Mouse (Mus musculus) liver, embryonic 14.5 days (tissue): ENCODE measurements at regions not wholly inside any gene's neighbourhood (a gene's known extent, or its start where the extent isn't known, plus 50 kb on each side); places are given as distances from the start of the nearest gene placed in this dataset.

ENCODE experiments used
- ATAC-seq: fragments of 200-750 bp; cut with Nextera tagmentation; 2 replicates; pipeline ENCODE4 v1.8.0; 2017; ENCODE audit warnings: moderate number of reproducible peaks, mild to moderate bottlenecking, moderate library complexity; ENCODE audit not compliant: insufficient read depth
- DNase-seq, 3 experiments: peaks; one replicate each; pipeline ENCODE4 v3.0.0-alpha.2; 2012 to 2013; ENCODE audit warnings: low read depth in 3 of 3, low spot score in 3 of 3
- H3K27ac ChIP-seq: fragments of 300-500 bp; sonication (generic); 2 replicates; pipeline ENCODE4 v1.5.1; 2014; ENCODE audit warnings: moderate library complexity, mild to moderate bottlenecking, control low read depth, inconsistent platforms
- H3K27me3 ChIP-seq: fragments of 300-500 bp; sonication (generic); 2 replicates; pipeline ENCODE4 v1.6.1; 2014; ENCODE audit warnings: mild to moderate bottlenecking, low read length, moderate library complexity; ENCODE audit not compliant: control insufficient read depth, insufficient read depth
- H3K36me3 ChIP-seq: fragments of 300-500 bp; sonication (generic); replicated peaks from 2 replicates; pipeline ENCODE4 v1.6.1; 2014; ENCODE audit warnings: low read depth; ENCODE audit not compliant: control insufficient read depth, insufficient read depth
- H3K4me1 ChIP-seq, 2 experiments: fragments of 200-500 bp in 1 of 2; fragments of 300-500 bp in 1 of 2; sonication (generic) in 1 of 2; replicated peaks; 2 replicates each; pipeline ENCODE4 v1.6.1; 2012 to 2014; ENCODE audit warnings: antibody characterized with exemption in 1 of 2, inconsistent platforms in 1 of 2, low read length in 1 of 2; ENCODE audit not compliant: control insufficient read depth in 2 of 2, insufficient read depth in 2 of 2
- H3K4me2 ChIP-seq: fragments of 300-500 bp; sonication (generic); 2 replicates; pipeline ENCODE4 v1.6.1; 2014; ENCODE audit warnings: low read depth, mild to moderate bottlenecking, control low read depth, moderate library complexity
- H3K4me3 ChIP-seq, 2 experiments: fragments of 200-500 bp in 1 of 2; fragments of 300-500 bp in 1 of 2; sonication (generic) in 1 of 2; 2 replicates each; pipeline ENCODE4 v1.5.1; 2012 to 2014; ENCODE audit warnings: low read depth in 2 of 2, low read length in 2 of 2, mild to moderate bottlenecking in 2 of 2, control low read depth in 1 of 2, inconsistent platforms in 1 of 2, moderate library complexity in 1 of 2; ENCODE audit not compliant: insufficient read depth in 1 of 2
- H3K9ac ChIP-seq: fragments of 300-500 bp; sonication (generic); replicated peaks from 2 replicates; pipeline ENCODE4 v1.6.1; 2014; ENCODE audit warnings: mild to moderate bottlenecking, control low read depth, moderate library complexity
- H3K9me3 ChIP-seq: fragments of 300-500 bp; sonication (generic); 2 replicates; pipeline ENCODE4 v1.6.1; 2016; ENCODE audit warnings: low read length, mixed read lengths; ENCODE audit not compliant: control insufficient read depth
- CTCF ChIP-seq: IDR thresholded peaks from 2 replicates; pipeline ENCODE4 v1.5.1; 2016; ENCODE audit warnings: antibody characterized with exemption, low read depth, control low read depth
- EP300 ChIP-seq: IDR thresholded peaks from 2 replicates; pipeline ENCODE4 v1.6.1; 2016; ENCODE audit warnings: antibody characterized with exemption, low read depth
- WGBS: fragments of 180-500 bp; shearing (Covaris S2); extraction: QIAGEN DNeasy Blood & Tissue Kit; methylation state at CpG from one replicate; pipeline ENCODE4 v1.1.7; 2014; ENCODE audit not compliant: insufficient replicate concordance; 5-methylcytosine and 5-hydroxymethylcytosine counted together

DNA sequence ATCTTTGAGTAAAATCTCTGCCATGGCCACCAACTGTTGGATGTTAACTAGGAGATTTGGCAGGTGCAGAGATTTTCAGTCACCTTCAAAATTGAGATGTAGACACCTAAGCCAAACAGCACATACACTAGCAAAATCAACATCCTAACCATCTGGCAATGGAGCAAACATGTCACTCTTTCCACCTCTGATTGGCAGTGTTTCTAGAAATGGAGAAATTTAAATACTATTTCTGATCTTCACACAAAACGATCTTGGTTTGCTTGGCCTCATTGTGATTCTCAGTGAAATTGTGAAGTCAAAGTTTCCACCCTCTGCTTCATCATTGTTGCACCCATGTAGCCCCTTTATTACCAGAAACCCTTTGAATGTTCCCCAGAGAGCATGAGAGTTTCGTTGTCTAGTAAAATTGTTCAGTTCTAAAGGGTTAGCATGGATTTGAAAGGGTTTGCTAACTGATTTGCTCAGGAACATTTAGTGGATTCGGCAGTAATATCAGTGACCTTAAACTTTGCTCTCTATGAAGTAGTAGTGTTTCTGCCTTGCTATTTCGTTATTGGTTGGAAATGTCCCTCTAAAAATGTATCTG, 854.1 kb downstream of the Stpg2 start:
- no peak overlapping the region for H3K9ac ChIP-seq
- H3K4me3 ChIP-seq: no peak overlapping the region
- H3K27ac ChIP-seq: no peak overlapping the region
- no peak for DNase-seq
- H3K9me3 ChIP-seq: no peaks in the 10 kb centered on the region
- no peak for ATAC-seq
- WGBS: 43% methylated on average over 4 of the region's 4 CpGs
- H3K4me2 ChIP-seq: no peak overlapping the region
- no peaks in the 10 kb centered on the region for H3K36me3 ChIP-seq
- TF ChIP-seq CTCF (no peak), EP300 (no peak)
- no peaks in the 10 kb centered on the region for H3K27me3 ChIP-seq
- H3K4me1 ChIP-seq: no peaks in the 10 kb centered on the region

DNA sequence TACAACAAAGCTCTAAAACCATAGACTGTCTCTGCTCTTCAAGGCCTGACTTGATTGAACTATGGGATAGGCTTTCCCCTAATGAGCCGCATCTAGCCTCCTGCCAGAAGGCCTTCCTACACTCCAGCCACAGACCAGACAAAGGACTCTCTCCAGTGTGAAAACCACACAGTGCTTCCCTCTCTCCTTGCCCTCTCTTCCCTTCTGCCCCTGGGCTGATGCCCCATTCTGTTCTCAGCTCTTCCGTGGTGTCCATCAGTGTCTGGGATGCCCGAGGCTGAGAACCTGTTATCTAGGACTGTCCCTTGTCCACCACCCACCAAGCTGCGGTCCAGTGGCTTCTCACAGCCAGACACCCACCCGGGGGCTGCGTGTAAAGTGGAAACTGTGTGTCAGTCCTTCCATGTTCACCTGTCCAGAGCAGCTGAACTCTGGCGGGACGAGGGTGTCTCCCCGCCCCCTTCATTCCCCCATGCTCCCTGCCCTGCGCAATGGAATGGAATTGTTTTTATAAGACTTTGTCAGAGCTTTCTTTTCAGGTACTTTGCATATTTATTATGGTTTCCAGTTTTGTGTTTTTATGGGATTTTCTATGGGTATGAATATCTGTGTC, 856.4 kb downstream of the Stpg2 start:
- ATAC-seq (no peak), DNase-seq (no peak)
- H3K4me1 ChIP-seq: no peaks in the 10 kb centered on the region
- no peak for TF ChIP-seq CTCF
- TF ChIP-seq EP300: no peak
- H3K9me3 ChIP-seq: no peaks in the 10 kb centered on the region
- H3K9ac ChIP-seq: no peak overlapping the region
- H3K4me3 ChIP-seq: no peak overlapping the region
- no peak overlapping the region for H3K27ac ChIP-seq
- no peak overlapping the region for H3K4me2 ChIP-seq
- no peaks in the 10 kb centered on the region for H3K36me3 ChIP-seq
- no peaks in the 10 kb centered on the region for H3K27me3 ChIP-seq
- 79% methylated on average over 10 of the region's 10 CpGs for WGBS

DNA sequence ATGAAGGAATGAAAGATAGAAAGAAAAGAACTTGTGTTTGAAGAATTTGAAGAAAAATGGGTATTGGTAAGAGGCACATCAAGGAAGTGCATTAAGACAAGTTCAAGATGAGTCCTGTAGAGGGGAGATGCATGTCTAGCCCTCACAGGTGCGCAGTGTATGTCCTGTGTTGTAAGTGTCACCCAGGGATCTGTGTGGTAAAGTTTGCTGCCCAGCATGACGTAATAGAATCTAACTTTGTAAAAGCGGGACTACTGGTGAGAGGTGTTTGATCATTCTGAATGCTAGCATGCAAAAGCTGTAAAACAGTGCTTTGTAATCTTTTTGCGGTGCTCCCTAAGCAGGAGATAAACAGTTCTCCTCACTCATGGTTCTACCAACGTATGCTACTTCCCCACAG, 857.4 kb downstream of the Stpg2 start:
- no peaks in the 10 kb centered on the region for H3K9me3 ChIP-seq

DNA sequence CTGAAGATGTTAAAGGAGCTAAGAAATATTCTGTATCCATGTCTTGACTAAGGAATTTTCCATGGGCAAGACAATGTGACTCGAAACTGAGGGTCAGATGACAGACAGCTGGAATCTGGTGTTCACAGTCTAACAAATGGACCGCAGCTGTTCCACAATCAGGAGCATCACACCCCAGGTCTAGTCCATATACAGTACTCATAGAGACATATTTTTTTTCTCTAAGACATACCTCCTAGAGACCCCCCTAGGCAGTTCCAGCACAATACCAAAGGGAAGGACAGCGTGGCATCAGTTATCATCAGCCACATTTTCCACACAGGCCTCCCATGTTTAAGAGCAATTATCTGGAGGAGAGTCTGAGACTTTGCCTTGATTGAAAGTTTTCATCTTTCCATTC, 878.8 kb downstream of the Stpg2 start:
- 48% methylated on average over 3 of the region's 3 CpGs for WGBS
- TF ChIP-seq EP300 (no peak), CTCF (no peak)
- ATAC-seq: no peak
- no peak overlapping the region for H3K27ac ChIP-seq
- H3K4me1 ChIP-seq: no peaks in the 10 kb centered on the region
- no peaks in the 10 kb centered on the region for H3K9me3 ChIP-seq
- no peak overlapping the region for H3K4me3 ChIP-seq
- no peaks in the 10 kb centered on the region for H3K27me3 ChIP-seq
- no peak overlapping the region for H3K4me2 ChIP-seq
- no peaks in the 10 kb centered on the region for H3K36me3 ChIP-seq
- DNase-seq: no peak
- no peak overlapping the region for H3K9ac ChIP-seq

More for the DNA sequence above, 857.4 kb downstream of the Stpg2 start:
- TF ChIP-seq CTCF (no peak), EP300 (no peak)
- Histone ChIP-seq H3K9ac (no peak overlapping the region), H3K27me3 (no peaks in the 10 kb centered on the region), H3K27ac (no peak overlapping the region), H3K4me1 (no peaks in the 10 kb centered on the region), H3K36me3 (no peaks in the 10 kb centered on the region), H3K4me3 (no peak overlapping the region), H3K4me2 (no peak overlapping the region)
- ATAC-seq (no peak), DNase-seq (no peak)
- 60% methylated on average over 5 of the region's 5 CpGs for WGBS

DNA sequence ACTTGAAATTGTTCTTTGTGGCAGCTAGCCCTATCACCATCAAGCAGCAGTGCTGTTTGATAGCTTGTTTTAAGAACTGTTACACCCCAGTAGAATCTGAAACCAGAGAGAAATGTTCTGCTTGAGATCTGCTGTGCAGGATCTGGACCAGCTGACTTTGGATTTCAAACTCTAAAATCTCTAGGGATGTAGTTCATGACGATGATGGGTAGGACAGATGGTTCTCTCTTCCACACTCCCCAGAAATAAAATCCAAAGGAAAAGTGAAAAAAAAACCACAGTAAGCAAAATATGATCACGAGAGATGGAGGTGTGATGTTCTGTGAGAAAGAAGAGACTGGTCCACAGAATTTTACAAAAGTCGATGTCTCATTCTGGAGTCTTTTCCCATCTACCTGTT, 879.9 kb downstream of the Stpg2 start:
- Histone ChIP-seq H3K4me1 (no peaks in the 10 kb centered on the region), H3K9me3 (no peaks in the 10 kb centered on the region), H3K27me3 (no peaks in the 10 kb centered on the region), H3K27ac (no peak overlapping the region), H3K4me2 (no peak overlapping the region), H3K4me3 (no peak overlapping the region), H3K9ac (no peak overlapping the region), H3K36me3 (no peaks in the 10 kb centered on the region)
- ATAC-seq (no peak), DNase-seq (no peak)
- 57% methylated on average over 3 of the region's 3 CpGs for WGBS
- TF ChIP-seq EP300 (no peak), CTCF (no peak)
